Mouse (Mus musculus) kidney, embryonic 14.5 days (tissue): ENCODE results near the gene Hadha. TPM values are rescaled to one million over a fixed set of nuclear protein-coding genes. Genes with fewer than 3 reads are reported as not detected.

Source experiments
- ATAC-seq: fragments of 200-750 bp; cut with Nextera tagmentation; 2 replicates; pipeline ENCODE4 v1.8.0; 2017; ENCODE audit warnings: moderate number of reproducible peaks, mild to moderate bottlenecking, moderate TSS enrichment, moderate library complexity; ENCODE audit not compliant: low FRiP score, low TSS enrichment
- H3K27ac ChIP-seq: fragments of 300-500 bp; sonication (generic); 2 replicates; pipeline ENCODE4 v1.5.1; 2014; ENCODE audit warnings: low read depth, mild to moderate bottlenecking, low read length, moderate library complexity, mixed read lengths
- H3K27me3 ChIP-seq: fragments of 300-500 bp; sonication (generic); 2 replicates; pipeline ENCODE4 v1.6.1; 2014; ENCODE audit warnings: mild to moderate bottlenecking, low read length; ENCODE audit not compliant: control insufficient read depth, insufficient read depth
- H3K36me3 ChIP-seq: fragments of 300-500 bp; sonication (generic); 2 replicates; pipeline ENCODE4 v1.6.1; 2014; ENCODE audit warnings: low read length, mixed read lengths; ENCODE audit not compliant: control insufficient read depth, insufficient read depth
- H3K4me1 ChIP-seq: fragments of 300-500 bp; sonication (generic); 2 replicates; pipeline ENCODE4 v1.6.1; 2014; ENCODE audit warnings: low read length, mixed read lengths; ENCODE audit not compliant: control insufficient read depth, insufficient read depth
- H3K4me2 ChIP-seq: fragments of 300-500 bp; sonication (generic); replicated peaks from 2 replicates; pipeline ENCODE4 v1.6.1; 2014; ENCODE audit warnings: low read depth, mild to moderate bottlenecking, low read length
- H3K4me3 ChIP-seq: fragments of 300-500 bp; sonication (generic); 2 replicates; pipeline ENCODE4 v1.5.1; 2014; ENCODE audit warnings: mild to moderate bottlenecking, low read length
- H3K9ac ChIP-seq: fragments of 300-500 bp; sonication (generic); 2 replicates; pipeline ENCODE4 v1.6.1; 2014; ENCODE audit warnings: low read depth, mild to moderate bottlenecking, low read length, moderate library complexity
- H3K9me3 ChIP-seq: fragments of 300-500 bp; sonication (generic); 2 replicates; pipeline ENCODE4 v1.6.1; 2016; ENCODE audit warnings: low read length; ENCODE audit not compliant: control insufficient read depth
- WGBS: fragments of 180-500 bp; shearing (Covaris S2); extraction: QIAGEN DNeasy Blood & Tissue Kit; methylation state at CpG from one replicate; pipeline ENCODE4 v1.1.7; 2014; 5-methylcytosine and 5-hydroxymethylcytosine counted together
- polyA plus RNA-seq: library from polyadenylated mRNA; unstranded; fragments of >200 nt; fragmentation: Nextera tagmentation; extraction: Ambion mirVana; gene quantifications from 2 replicates; pipeline ENCODE4 v1.2.1, GENCODE M21; 2014

The Hadha gene
- polyA plus RNA-seq, 1 experiment from 2014 or later = 119 TPM

DNA sequence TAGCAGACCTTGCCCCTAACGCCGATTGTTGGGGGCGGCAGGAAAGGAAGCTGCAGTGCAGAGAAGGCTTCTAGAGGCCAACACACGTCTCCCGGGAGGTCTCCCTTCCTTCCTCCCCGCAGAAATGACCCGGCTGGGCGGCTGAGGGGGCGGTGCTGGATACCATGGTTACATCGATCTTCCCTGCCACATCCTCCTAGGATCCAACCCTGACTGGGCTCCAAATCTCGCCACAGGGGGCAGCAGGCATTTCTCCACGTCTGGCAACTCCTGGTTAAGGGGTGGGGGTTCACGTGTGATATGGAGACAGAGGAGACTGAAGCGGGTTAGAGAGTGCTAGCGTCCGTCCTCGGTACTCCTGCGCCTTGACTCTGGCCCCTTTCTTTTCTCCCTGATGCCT, 43.8 kb downstream of the Hadha start:
- peaks cover 26% of the 10 kb centered on the region for H3K27me3 ChIP-seq
- WGBS = under 1% methylated on average over 18 of the region's 18 CpGs
- H3K4me3 ChIP-seq = peak overlapping the region; percentile 22
- H3K9me3 ChIP-seq = no peaks in the 10 kb centered on the region
- peak overlapping the region; percentile 47 for H3K9ac ChIP-seq
- H3K27ac ChIP-seq = peak overlapping the region; percentile 42
- no peaks in the 10 kb centered on the region for H3K36me3 ChIP-seq
- peak; percentile 33 for ATAC-seq
- H3K4me1 ChIP-seq = peaks cover 37% of the 10 kb centered on the region
- peak overlapping the region; percentile 49 for H3K4me2 ChIP-seq

GRCm38 (mm10) chr5:30110371-30111060, 44.4 kb downstream of the Hadha start:
- Histone ChIP-seq H3K27me3 (peaks cover 30% of the 10 kb centered on the region), H3K36me3 (no peaks in the 10 kb centered on the region), H3K27ac (peak overlapping the region; percentile 42), H3K9me3 (no peaks in the 10 kb centered on the region), H3K4me2 (peak overlapping the region; percentile 49), H3K4me3 (peak overlapping the region; percentile 22), H3K9ac (peak overlapping the region; percentile 47), H3K4me1 (peaks cover 41% of the 10 kb centered on the region)
- 6% methylated on average over 22 of the region's 22 CpGs for WGBS
- no peak for ATAC-seq

GRCm38 (mm10) chr5:30109899-30110298, 45.1 kb downstream of the Hadha start:
- Histone ChIP-seq H3K4me2 (peak overlapping the region; percentile 49), H3K27me3 (peaks cover 34% of the 10 kb centered on the region), H3K36me3 (no peaks in the 10 kb centered on the region), H3K4me1 (peaks cover 47% of the 10 kb centered on the region), H3K9me3 (no peaks in the 10 kb centered on the region), H3K9ac (no peak overlapping the region), H3K4me3 (no peak overlapping the region), H3K27ac (no peak overlapping the region)
- ATAC-seq = no peak
- WGBS = 55% methylated on average over 2 of the region's 2 CpGs

DNA sequence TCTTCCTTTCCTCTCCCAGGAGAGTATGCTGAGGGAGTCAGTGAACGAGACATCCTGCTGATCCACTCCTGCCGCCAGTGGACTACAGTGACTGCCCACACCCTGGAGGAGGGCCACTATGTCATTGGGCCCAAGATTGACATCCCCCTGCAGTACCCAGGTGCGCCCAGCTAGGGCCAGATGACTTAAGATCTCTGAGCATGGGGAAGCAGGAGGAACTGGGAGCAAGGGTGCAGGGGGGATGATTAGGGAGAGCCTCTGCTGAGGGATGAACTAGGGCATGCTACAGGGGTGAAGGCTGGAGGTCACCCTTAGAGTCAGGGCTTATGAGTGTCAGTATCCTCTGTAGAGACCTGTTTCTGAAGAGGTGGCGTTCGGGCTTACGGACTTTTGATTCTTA, 46.7 kb downstream of the Hadha start:
- Histone ChIP-seq H3K27ac (no peak overlapping the region), H3K9ac (no peak overlapping the region), H3K36me3 (no peaks in the 10 kb centered on the region), H3K4me2 (no peak overlapping the region), H3K4me1 (peaks cover 49% of the 10 kb centered on the region), H3K9me3 (no peaks in the 10 kb centered on the region), H3K27me3 (peaks cover 40% of the 10 kb centered on the region), H3K4me3 (no peak overlapping the region)
- ATAC-seq = no peak
- 69% methylated on average over 6 of the region's 6 CpGs for WGBS

GRCm38 (mm10) chr5:30107611-30108041, 47.3 kb downstream of the Hadha start:
- no peak overlapping the region for H3K9ac ChIP-seq
- H3K36me3 ChIP-seq = no peaks in the 10 kb centered on the region
- H3K4me3 ChIP-seq = no peak overlapping the region
- ATAC-seq = no peak
- WGBS = 8% methylated on average over 5 of the region's 5 CpGs
- H3K4me1 ChIP-seq = peaks cover 49% of the 10 kb centered on the region
- no peak overlapping the region for H3K4me2 ChIP-seq
- H3K9me3 ChIP-seq = no peaks in the 10 kb centered on the region
- H3K27me3 ChIP-seq = peaks cover 42% of the 10 kb centered on the region
- no peak overlapping the region for H3K27ac ChIP-seq

GRCm38 (mm10) chr5:30107186-30107585, 47.8 kb downstream of the Hadha start:
- no peak overlapping the region for H3K4me3 ChIP-seq
- WGBS = 4% methylated on average over 7 of the region's 7 CpGs

DNA sequence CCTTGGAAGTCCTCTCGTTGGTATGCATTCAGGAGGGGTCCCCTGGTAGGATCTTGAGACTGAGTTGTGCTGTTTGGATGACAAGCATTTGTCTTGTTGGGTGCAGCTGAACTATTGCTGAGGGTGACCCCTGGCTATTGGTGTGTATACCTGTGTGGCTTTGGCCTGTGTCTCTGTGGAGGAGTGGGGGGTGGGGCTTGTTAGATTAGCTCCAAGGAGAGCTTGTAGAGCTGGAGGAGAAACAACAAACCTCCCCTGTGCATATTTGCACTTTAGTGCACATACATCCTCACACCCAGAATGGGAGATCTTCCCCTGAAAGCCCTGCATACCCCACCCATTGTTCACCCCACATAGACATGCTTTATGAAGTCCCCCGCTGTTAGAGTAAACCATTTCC, 48.2 kb downstream of the Hadha start:
- Histone ChIP-seq H3K4me3 (no peak overlapping the region), H3K27me3 (peaks cover 39% of the 10 kb centered on the region), H3K9ac (no peak overlapping the region), H3K4me1 (peaks cover 49% of the 10 kb centered on the region), H3K27ac (no peak overlapping the region), H3K36me3 (no peaks in the 10 kb centered on the region), H3K9me3 (no peaks in the 10 kb centered on the region), H3K4me2 (no peak overlapping the region)
- no peak for ATAC-seq
- 18% methylated on average over 2 of the region's 2 CpGs for WGBS

More at GRCm38 (mm10) chr5:30107186-30107585, 47.8 kb downstream of the Hadha start:
- no peak for ATAC-seq
- Histone ChIP-seq H3K27ac (no peak overlapping the region), H3K4me1 (peaks cover 49% of the 10 kb centered on the region), H3K27me3 (peaks cover 42% of the 10 kb centered on the region), H3K9me3 (no peaks in the 10 kb centered on the region), H3K4me2 (no peak overlapping the region), H3K36me3 (no peaks in the 10 kb centered on the region), H3K9ac (no peak overlapping the region)

DNA sequence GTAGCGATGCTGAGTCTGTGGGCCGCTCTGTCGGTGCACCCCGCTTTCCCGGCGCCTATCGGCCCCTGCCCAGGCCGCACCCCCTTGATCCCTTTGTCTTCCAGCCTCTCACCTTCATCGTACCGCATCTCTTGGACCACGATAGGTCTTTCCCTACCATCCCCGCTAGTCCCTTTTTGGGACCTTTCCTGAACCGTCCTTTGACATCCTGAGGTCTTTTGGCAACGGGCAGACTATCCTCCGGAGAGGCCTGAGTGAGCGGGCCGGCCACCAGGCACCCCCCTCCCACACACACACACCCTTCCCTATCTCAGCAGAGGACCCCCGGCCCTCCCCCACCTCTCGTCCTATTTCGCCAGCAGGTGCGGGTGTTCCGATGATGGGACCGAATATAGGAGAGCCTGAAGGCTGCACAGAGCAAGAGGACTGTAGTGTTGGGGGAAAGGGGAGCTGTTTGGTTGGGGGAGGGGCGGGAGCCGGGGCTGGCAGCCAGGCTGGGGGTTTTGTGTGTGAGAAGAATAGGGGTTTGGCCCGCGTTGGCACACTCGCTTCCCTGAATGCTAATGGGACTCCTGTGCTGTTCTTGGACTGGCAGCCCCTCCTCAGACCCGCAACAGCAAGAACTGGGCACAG, 49.2 kb downstream of the Hadha start, which contains the start of gene 3110082J24Rik:
TSS of gene 3110082J24Rik (minus strand) at position 419 of the 633 bp plus-strand sequence.
- Histone ChIP-seq H3K4me2 (peak within 1 kb of the TSS; percentile 98), H3K9me3 (no peaks in the 10 kb centered on the region), H3K4me3 (peak within 1 kb of the TSS; percentile 48), H3K4me1 (peaks cover 40% of the 10 kb centered on the region), H3K27me3 (peaks cover 37% of the 10 kb centered on the region), H3K36me3 (no peaks in the 10 kb centered on the region), H3K9ac (peak within 1 kb of the TSS; percentile 48), H3K27ac (no peak within 1 kb of the TSS)
- ATAC-seq = no peak
- WGBS = 1% methylated on average over 29 of the region's 29 CpGs
